Mouse (Mus musculus) layer of hippocampus, adult 9-10 months (tissue): Measurements from ENCODE around the gene Tas2r125.
"Not testable (repeated sequence)": the region's sequence is repeated elsewhere in the genome, so short reads cannot be mapped to it uniquely, and the experiment has no call there.

Experiments
- DNase-seq: peaks from one replicate; pipeline ENCODE4 v3.0.0; 2022; ENCODE audit warnings: low spot score

Gene Tas2r125

GRCm38 (mm10) chr6:132909351-132909750 is at the start of gene Tas2r125:
TSS of gene Tas2r125 (plus strand) at chr6:132909651.
- DNase-seq: no peak

DNA sequence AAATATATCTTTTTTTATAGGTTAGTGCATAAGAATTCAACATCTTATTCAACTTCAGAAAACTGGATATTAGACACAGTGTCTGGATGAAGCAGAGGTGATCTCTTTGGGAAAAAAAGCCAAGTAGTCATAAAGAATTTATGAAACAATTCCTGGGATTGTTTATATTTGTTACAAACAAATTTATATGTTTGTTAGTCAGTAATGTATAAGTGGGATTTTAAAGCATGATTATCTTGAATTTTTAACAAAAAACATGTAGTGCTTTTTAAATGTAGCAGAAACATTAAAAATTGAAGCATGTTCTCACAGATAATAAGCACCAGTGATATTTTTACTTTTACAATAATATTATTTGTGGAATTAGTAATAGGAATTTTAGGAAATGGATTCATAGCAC is 41.7 kb upstream of the Tas2r125 start, which contains the start of gene Tas2r110:
Tas2r110 (plus strand) TSS at position 301 of the 400 bp plus-strand sequence.
- DNase-seq: no peak

GRCm38 (mm10) chr6:132892711-132893110 is 16.7 kb upstream of the Tas2r125 start, which contains the start of gene Tas2r113:
TSS of gene Tas2r113 (plus strand) at chr6:132893011.
- DNase-seq: no peak

- not testable (repeated sequence) for DNase-seq
These were observed 31.9 kb downstream of the Tas2r125 start for GRCm38 (mm10) chr6:132941376-132941775.

DNA sequence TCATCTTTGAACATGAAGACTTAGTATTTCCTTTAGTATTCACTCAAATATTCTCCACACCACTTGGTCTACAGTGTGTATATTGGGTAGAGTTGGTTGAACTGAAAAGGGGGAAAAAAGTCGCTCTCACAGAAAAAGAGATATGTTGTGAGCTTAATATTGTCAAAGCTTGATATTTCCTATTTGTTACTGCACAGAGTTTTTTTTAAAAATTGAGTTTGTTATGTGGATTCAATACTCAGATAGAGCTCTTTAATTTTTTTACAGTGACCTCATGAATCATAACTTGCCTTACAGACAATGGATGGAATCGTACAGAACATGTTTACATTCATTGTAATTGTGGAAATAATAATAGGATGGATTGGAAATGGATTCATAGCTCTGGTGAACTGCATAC is 41.4 kb downstream of the Tas2r125 start, which contains the start of gene Tas2r129:
Tas2r129 (plus strand) TSS at position 301 of the 400 bp plus-strand sequence.
- no peak for DNase-seq

DNA sequence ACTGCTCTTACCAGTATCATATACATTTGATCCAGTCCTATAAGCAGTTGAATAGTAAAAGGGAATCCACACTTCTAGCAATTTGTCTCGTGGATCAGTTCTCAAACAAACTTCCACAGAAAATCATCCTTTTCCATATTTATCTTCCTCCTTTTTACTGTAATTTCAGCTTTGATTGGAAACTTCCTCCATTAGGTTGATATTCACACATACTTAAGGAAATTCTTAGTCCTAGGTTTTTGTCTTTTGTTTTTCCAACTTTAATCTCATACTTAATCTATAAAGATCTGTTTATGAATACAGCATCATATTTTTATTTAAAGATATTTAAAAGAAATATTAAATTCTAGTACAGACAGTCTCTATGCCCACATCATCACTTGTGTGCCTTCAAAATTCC is 48.4 kb downstream of the Tas2r125 start, which contains the start of gene Tas2r131:
Tas2r131 (minus strand) TSS at position 101 of the 400 bp plus-strand sequence.
- DNase-seq: no peak
